Mouse (Mus musculus): Measurements from ENCODE around the gene Fblim1.

Fblim1 gene

DNA sequence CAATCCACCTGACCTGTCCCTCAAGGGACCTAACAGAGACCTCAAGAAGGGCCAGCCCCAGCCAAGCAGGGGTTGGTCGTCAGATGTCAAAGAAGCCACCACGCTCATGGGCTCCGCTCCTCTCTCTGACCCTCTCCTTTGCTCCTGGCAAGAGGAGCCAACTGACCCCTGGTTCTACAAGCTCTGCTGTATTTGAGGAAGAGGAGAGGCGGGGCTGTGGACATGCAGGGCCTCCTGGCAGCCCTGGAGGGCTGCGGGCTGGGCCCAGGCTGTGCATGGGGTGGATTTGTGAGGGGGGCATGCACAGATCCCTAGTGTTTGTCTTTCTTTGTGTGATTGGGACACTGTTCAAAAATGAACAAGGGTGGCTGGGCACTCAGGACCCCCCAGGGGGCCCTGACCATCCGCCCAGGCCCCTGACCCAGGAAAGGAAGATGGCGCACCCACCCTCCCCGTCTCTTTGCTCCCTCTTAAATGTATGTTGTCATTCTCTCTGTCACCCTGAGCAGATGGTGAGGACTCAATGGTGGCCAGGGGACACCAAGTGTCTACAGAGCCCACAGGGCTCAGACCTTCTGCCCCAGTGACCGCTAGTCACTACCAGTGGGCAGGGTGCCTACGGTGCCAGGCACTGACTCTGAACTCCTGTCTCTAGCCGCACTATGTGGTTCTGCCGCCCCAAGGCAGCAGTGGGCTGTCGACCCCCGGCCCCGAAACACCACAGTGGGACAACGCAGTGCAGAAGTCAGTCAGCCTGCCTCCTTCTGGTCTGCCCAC lies 20.1 kb upstream of the Fblim1 start:
- no peak for DNase-seq (ENCODE audit: low spot score in 2 of 2)

DNA sequence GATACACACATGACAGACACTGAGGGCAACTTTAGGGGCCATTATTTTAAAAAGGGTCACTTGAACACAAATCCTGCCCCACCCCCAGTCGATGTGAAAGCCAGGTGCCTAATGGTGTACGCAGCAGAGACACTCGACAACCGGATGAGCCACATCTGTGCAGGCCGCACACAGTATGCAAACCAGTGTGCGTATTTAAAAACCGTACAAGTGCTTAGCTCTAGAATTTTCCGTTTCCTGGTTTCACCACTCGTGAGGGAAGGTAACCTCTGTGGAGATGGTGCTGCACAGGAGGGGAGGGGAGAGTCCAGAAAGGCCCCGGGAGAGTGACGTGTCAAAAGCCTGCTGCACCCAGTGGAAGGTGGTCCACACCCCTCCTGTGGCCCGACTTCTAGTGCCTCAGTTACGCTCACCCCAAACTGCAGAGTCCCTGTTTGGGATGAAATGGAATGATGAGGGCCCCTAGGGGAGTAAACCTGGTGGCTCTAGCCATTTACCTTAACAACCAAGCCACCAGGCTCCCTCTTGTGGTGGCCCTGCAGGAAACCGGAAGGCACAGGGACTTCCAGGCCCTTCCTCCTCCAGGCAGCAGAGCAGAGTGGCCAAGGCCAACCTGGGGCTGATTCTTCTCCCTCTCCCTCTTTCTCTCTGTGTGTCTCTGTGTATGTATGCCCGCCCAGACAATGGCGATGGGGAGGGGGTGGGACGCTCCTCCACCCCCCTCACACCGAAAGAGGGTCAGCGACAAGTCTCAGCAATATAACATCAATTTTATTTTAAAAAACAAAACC lies 19.3 kb upstream of the Fblim1 start:
- DNase-seq (ENCODE audit: low spot score in 2 of 2) = no peak

DNA sequence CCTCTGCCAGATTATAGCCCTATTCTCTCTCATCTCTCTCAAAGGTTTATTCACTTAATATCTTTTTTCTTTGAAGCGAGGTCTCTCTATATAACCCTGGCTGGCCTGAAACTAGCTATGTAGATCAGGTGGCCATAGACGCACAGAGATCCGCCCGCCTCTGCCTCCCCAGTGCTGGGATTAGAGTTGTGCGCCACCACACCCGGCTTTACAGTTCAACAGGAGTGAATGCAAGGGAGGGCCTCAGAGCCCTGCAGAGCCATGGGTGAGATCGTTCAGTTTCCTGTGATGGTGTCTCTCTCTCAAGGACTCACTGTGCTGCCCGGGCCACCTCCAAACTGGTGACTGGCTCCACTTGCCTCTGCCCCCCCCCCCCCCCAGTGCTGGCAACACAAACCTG lies 18.2 kb upstream of the Fblim1 start:
- no peak for DNase-seq (ENCODE audit: low spot score in 2 of 2)

DNA sequence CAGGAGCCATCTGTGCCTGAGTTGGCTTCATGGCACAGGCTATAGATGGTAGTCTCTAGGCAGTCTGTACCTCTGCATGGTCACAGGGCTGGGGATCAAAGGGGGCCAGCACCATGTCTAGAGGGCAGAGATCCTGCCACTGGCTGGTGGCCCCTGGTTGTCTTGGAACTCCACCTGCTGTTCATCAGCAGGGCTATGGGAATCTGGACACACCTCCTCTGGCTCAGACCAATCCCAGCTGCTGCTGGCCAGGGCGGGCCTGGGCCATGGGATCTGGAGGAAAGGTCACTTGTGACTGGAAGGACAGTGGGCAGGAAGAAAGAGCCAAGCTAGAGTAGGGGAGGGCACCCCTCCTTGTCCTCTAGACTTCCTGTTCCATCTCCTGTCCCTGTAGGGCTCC lies 17.8 kb upstream of the Fblim1 start, which contains the start of gene Slc25a34:
Slc25a34 (minus strand) TSS at position 156 of the 400 bp plus-strand sequence.
- DNase-seq (ENCODE audit: low spot score in 2 of 2) = no peak

DNA sequence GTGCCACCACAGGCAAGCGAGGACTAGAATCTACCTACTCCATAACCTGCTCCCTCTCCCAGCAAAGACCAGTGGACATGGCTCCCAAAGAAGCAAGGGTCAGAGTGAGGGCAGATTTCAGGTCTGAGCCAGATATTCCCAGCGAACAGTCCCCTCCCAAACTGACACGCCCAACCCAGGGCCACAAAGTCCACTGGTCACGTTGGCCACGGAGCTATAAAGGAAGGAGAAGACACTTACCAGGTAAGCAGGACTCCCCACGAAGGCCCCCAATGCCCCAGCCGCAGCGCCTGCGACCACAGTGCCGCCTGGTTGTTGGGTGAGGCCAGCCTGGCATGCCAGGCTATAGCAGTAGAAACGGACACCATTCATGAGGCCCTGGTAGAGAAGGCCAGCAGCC lies 17.1 kb upstream of the Fblim1 start:
- no peak for DNase-seq (ENCODE audit: low spot score in 2 of 2)

DNA sequence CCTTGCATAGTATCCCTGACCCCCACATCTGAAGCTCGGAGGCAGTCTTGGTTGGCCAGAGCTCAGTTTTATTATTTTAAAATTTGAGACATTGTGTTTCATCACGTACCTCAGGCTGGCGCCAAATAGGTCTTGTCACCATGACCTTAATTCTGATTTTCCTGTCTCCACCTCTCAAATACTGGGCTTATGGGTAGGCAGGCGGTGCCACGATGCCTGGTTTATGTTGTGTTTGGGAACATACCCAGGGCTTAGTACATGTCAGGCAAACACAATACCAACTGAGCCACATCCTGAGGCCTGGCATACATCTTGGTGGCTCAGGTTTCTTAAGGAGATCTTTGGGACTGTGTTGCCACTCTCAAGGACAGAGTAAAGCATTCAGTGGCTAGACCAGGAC lies 16.7 kb upstream of the Fblim1 start:
- no peak for DNase-seq (ENCODE audit: low spot score in 2 of 2)

DNA sequence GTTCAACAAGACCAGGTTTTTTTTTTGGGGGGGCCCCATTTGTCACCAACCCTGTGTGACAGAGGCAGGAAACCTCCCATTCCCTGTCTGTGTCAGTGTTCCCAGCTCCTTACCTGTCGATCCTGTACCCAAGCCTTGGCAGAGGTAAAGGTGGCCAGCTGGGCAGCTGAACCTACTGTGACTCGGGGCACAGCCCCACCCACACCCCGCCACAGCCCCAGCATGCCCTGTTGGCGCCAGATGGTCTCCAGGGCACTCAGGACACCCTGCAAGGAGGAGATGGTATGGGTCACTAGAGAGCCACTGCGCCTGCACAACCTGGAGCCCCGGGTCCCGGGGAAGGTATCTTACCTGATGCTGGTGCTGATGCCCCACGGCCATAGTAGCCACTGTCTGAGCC lies 16.2 kb upstream of the Fblim1 start:
- DNase-seq (ENCODE audit: low spot score in 2 of 2) = no peak

DNA sequence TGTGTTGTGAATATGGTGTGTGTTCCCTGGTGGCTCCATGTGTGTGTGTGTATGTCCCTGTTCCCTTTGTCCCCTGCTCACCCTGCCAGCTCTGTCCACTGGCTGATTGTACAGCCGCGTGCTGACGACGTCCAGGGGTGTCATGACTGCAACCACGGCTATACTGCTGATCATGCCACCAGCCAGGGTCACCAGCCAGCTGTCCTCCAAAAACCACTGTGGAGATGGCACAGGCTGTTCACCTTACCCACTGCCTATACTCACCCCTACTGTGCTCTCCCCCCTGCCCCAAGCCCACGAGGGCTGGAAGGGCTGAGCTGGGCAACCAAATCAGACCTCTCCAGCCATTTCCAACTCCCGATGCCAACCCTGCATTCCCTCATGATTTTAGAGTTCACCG lies 15.4 kb upstream of the Fblim1 start:
- DNase-seq (ENCODE audit: low spot score in 2 of 2) = no peak

DNA sequence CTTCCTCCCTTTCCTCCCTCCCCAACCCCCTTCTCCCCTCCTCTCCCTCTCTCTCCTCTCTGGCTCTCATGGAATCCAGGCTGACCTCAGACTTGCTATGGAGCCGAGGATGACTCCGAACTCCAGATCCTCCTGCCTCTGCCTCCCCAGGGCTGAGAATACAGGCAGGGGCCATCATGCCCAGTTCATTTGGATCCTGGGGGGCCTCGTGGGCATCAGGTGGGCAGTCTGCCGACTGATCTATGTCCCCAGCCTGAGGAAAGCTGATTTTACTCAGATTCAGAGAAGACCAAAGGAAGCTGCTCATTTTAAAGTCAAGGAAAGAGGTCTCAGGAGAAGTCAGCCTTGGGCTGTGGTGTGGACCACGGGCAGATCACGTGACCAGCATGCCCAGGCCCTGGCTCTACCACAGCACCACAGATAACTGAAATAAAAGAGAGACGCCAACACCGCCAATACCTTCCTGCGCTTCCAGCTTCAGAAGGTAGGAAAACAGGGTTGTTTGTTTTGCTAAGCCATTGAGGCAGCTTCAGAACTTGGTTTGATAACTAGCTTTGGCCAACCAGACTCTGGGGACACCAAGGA lies 13.5 kb upstream of the Fblim1 start:
- no peak for DNase-seq (ENCODE audit: low spot score in 2 of 2)

DNA sequence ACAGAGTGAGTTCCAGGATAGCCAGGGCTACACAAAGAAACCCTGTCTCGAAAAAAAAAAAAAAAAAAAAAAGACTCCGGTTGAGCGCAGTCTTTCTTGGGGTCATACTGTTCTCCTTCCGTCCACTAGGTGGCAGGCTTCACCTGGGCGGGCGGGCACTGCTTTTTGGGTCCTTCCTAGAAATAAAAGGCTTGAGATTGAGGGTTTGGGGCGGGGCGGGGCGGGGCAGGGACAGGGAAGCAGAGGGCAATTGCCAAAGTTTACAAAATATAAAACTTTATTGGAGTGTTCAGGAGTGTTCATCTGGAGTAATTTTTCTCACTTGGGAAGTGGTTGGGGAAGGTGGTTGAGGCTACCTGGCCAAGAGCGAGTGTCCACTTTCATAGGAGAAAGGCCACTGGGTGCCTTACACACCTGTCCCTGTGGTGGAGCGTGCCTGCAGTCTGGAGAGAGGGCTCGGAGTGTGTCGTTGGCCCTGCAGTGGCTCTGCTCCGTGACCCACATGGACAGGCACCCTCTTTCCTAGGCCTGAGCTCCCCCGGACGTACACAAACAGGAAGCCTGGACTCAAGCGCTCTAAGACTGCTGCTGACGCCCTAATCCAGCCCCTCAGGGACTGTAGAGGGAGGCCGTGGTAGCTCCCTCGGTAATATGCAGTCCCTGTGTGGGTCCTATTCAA lies 12.8 kb upstream of the Fblim1 start, which contains the start of gene Tmem82:
Tmem82 (minus strand) TSS at position 69 of the 679 bp plus-strand sequence.
- no peak for DNase-seq (ENCODE audit: low spot score in 2 of 2)

DNA sequence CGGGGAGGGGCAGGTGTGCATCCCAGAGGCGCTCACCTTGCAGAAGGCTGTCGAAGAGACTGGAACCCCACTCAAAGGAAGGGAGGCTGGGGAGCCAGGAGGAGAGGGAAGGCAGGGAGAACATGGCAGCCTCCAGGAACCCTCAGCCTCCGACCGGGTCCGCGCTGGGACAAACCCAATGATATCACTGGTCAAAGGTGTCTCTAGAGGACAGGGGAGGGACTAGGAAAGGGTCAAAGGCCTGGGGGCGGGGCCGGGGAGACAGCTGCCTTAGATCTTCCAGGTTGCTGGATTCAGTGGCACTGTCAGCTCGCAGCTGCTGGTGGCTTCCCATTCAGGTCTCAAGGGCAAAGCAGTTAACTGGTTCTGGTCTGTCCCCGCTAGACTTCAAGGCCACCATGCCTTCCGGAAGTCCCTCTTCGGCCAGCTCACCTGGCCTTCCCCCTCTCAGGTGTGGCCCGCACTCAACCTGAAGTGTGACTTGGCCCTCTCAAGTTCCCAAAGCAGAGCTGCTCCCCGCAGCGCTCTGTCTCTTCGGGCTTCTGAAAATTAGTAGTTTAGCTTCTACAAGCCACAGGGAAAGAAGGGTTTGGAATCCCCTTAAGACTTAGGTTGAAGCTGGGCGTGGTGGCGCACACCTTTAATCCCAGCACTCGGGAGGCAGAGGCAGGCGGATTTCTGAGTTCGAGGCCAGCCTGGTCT lies 12.1 kb upstream of the Fblim1 start:
- no peak for DNase-seq (ENCODE audit: low spot score in 2 of 2)

DNA sequence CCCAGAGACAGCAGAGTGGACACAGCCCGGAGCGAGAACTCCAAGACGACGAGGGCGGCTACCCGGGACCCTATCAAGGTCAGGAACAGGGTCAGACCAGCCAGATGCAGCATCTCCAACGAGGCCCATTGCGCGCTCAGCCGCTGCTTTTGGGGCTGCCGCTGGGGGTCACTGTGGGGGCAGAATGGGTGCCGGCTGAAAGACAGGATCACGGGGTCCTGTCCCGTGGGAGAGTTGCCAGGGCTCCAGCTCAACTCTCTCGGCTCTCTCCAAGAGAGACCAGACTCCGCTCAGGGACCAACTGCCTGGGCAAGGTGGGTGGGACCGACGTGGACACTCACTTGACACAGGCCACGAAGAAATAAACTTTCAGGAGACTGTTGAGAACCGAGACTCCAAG lies 11.4 kb upstream of the Fblim1 start:
- DNase-seq (ENCODE audit: low spot score in 2 of 2) = peak in 1 of 2 experiments; percentile 55

DNA sequence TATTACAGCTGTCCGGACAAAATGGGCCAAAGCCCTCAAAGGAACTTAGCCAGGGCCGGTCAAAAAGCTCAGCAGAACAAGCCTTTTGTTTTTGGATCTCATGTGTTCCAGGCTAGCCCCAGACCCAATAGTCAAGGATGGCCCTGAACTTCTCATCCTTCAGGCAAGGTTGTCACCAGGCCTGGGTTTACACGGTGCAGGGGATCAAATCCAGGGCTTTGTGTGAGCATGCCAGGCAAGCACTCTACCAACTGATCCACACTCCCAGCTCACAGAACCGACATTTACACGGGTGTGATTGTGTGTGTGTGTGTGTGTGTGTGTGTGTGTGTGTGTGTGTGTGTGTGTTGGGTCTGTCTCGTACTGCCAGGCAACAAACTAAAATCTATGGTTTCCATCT lies 10.9 kb upstream of the Fblim1 start:
- DNase-seq (ENCODE audit: low spot score in 2 of 2) = no peak

DNA sequence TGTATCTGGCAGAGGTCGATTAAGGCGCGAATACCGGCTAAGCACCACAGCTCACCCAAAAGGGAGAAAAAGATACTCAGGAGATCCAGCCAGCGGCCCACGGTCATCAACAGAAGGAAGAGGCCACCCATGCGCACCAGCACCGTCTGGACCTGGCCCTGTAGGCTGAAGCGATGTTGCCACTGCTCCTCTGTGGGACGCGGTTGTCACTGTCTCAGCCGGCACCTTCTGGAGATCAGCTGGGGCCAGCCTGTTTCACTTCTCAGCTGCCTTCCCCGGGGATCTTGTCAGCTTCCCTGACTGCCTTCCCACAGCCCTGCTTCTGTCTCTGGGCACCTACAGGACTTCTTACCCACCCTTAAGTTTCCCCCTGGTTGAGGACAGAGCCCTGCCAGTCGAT lies 9.1 kb upstream of the Fblim1 start:
- no peak for DNase-seq (ENCODE audit: low spot score in 2 of 2)

DNA sequence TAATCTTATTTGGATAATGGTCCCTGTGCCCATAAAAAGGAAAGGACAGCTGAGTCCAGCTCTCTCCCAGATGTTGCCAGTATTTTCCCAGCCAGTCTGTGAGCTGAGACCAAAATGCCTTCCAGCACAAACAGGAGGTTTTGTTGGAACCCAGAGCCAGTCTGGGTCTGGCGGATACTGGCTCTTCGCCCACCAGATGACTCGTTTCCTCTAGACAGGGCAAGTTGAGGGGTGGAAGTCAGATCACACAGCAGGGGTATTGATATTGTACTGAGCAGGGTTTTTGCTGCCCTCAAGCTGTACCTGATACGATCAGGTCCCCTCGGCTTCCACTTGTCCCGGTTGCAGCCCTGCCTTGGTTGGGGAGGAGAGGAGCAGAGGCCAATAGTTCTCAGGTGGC lies 3.6 kb upstream of the Fblim1 start:
- DNase-seq (ENCODE audit: low spot score in 2 of 2) = no peak

DNA sequence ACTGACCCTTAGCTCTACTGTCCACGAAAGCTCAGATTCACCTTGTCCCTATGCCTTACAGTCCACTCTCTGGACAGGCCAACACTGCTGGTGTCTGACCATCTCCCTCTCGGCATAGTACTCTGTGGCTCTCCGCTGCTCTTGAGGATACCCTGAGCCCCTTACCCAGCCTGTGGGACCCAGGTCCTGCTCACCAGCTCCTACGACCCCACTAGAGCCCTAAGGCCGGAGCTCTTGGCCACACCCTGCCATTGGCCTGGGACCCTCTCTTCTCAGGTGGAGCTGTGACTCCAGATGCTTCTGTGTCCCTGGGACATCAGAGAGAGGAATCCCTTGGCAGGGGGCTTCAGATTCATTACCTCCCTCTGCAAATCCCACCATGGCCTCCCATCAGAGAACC lies 475 bp downstream of the Fblim1 start:
- DNase-seq (ENCODE audit: low spot score in 2 of 2) = no peak

DNA sequence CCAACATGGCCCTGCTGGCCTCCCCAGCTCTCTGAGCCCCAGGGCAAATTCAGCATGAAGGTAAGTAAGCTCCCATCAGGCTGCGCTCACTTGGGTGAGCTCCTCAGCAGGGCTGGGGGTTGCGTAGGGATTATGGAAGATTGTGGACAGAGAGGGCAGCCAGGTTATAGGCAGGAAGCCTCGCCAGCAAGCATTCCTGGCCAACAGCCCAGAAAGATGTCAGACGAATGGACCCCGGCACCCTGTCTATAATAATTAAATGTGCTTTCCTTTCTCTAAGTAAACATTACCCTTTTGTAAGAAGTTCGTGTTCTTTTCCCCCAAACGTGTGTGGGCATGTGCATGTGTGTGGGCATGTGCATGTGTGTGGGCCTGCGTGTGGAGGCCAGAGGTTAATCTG lies 1.4 kb downstream of the Fblim1 start:
- DNase-seq (ENCODE audit: low spot score in 2 of 2) = no peak

DNA sequence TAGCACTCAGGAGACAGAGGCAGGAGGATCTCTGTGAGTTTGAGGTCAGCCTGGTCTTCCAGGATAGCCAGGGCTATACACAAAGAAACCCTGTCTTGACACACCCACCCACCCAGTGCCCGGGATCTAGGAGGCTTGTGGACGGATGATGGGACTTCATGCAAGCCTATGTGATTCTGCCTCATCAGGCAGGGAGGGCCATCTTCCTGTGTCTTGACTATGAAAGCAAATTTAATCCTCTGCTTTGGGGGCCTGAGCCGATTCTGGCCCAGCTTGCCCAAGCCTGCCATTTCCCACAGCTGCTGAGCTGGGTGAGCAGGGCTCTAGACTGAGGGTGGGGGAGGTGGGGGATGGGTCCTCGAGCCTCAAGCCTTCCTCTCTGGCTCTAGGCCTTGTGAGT lies 2.0 kb downstream of the Fblim1 start:
- DNase-seq (ENCODE audit: low spot score in 2 of 2) = no peak

DNA sequence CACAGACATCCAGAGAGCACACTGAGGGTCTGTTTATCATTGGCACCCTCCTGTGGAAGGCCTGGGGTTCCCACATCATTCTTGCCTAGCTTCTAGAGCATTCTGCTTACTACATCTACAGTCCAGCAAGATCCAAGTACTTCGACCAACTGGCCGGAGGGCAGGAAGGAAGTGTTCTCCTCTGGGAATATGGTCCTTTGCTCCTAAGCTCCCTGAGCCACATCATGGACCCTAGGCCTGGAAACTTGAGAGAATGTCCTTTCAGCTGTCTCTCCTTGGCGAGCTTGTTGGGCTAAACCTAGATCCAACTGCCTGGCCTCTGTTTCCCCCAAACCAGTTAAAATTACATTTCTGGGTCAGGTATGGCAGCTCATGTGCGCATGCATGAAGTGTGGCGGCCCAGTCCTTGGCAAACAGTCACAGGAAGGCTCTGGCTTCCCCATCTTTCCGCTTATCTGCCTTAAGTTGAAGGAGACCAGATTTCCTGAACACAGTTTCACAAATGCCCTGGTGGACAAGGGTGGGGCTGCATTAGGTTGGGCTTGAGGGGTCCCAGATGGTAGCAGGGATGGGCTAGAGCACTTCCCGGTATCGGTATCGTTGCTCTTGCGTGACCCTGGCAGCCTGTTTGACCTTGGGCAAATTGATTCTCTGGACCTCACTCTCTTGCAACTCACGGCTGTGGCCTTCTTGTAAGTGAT lies 3.2 kb downstream of the Fblim1 start:
- no peak for DNase-seq (ENCODE audit: low spot score in 2 of 2)

DNA sequence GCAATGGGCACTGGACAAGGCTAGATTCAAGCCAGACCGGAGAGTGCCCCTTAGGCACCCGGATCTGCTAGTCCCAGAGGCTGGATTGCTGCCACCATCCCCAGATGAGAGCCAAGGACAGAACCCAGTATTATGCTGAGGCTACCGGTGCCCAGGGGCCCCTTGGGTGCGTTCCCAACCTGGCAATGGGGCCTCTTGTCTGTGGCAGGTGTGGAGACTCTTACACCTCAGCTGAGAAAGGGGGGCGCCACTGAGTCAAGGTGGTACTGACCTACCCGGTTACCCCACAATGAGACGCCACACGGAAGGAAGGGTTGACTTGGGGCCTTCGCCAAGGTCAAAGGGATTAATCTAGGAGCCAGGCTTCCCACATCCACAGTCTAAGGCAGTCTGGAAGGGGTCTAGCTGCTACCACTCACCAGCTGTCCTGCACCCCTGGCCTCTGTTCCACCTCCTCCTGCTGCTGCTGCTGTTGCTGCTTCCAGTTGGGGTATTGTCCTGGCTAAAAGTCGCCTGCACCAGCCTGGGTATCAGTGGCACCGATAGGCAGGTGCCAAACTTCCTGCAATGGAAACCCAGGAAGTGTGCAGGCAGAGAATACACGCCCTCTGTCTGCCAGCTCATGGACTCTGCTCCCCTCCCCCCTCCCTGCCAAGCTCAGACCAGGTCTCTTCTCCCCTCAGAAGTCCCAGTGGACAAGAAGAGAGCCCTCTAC lies 4.6 kb downstream of the Fblim1 start:
- no peak for DNase-seq (ENCODE audit: low spot score in 2 of 2)
